Mouse (Mus musculus) cerebellum, adult 2 months (tissue): Measurements from ENCODE around the gene Dnajc10.

Source experiments
- CTCF ChIP-seq: fragments of 200-500 bp; IDR thresholded peaks from 2 replicates; pipeline ENCODE4 v1.5.1; 2011; ENCODE audit warnings: low read depth, mild to moderate bottlenecking, control low read depth, low read length, moderate library complexity, borderline replicate concordance; ENCODE audit not compliant: insufficient read depth
- POLR2A ChIP-seq: fragments of 200-500 bp; IDR thresholded peaks from 2 replicates; pipeline ENCODE4 v1.6.1; 2011; ENCODE audit warnings: low read length, control low read depth, borderline replicate concordance; ENCODE audit not compliant: insufficient read depth

- TF ChIP-seq POLR2A, result no peak
- TF ChIP-seq CTCF, result no peak
These were observed 28.9 kb upstream of the Dnajc10 start for GRCm38 (mm10) chr2:80286397-80286796.
